Mouse (Mus musculus): ENCODE data around the gene Ssbp1. TPM values are rescaled to one million over a fixed set of nuclear protein-coding genes. Genes with fewer than 3 reads are reported as not detected.

Ssbp1 gene
- polyA plus RNA-seq (2017; shearing (Covaris generic)): 148 TPM

DNA sequence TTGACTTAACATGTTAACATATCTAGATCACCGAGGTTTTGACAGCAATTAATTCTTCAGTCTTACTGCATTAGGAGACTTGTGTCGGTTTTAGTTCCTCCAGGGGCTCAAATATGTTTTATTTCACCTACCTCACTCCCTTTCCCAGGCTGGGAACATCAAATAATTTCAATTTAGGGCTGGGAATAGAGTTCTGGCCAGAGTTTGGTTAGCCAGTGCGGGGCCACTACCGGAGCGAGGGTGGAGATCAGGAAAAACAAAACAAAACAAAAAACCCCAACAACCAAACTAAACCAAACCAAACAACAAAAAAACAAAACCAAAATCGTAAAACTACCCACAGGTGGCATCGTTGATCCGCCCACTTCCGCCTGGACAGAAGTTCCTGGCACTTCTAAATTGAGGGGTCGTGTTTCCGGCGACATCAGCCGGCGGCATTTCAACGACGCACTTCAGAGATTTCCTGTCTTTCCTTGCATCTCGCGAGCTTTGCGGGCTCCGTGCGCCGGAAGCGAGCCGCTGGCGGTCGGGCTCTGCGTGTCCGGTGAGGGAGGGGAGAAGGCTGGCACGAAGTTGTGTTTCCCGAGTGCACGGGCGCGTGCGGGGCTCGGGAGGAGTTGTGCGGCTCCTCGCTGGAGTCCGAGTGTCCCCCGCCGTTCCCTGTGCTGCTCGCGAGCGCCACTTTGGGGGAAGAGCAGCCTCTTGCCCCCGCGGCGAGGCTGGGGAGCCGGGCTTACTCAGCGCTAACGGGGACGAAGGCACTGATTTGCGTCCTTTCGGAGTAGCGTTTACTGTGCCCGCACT lies at the start of gene Ssbp1:
TSS of gene Ssbp1 (plus strand) at position 437 of the 804 bp plus-strand sequence.

DNA sequence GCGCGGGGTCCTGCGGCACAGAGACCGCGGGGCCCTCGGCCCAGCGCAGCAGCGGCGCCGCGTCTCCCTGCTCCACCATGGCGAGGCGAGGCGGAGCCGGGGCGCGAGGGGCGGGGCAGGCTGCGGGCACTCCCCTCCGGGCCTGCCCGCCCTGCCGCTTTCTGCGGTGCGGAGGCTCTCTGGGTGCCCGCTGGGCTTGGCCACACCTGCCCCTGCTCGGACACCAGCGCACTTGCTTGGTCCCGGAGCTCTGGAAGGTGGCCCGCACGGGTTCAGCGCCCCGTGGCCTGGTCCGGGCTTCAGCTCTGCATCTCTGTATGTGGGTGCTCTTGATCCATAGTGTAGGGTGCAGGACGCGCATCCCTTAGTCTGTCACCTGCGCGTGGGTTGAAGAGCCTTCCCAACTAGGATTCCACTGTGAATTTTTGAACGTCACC lies 35.1 kb upstream of the Ssbp1 start, which contains the start of gene E330009J07Rik:
TSS of gene E330009J07Rik (minus strand) at position 89 of the 437 bp plus-strand sequence.

DNA sequence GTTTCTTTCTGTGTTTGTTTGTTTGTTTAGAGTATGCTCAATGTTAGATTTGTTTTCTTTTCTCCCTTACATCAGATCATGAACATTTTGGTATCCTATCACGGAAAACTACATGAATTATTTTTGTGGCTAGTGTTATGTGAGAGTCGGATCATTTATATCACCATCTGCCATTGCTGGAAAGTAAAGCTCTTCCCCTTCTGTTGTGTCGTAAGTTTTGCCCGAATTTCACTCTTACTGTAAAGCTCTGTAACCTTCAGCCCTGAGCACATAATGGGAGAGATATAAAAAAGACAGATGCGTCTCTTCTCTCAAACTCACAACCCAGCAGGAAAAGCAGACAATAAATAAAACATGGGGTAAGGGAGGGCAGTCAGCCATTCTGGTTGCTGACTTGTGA lies 32.2 kb upstream of the Ssbp1 start, which contains the start of gene Wee2:
TSS of gene Wee2 (plus strand) at position 153 of the 400 bp plus-strand sequence.

DNA sequence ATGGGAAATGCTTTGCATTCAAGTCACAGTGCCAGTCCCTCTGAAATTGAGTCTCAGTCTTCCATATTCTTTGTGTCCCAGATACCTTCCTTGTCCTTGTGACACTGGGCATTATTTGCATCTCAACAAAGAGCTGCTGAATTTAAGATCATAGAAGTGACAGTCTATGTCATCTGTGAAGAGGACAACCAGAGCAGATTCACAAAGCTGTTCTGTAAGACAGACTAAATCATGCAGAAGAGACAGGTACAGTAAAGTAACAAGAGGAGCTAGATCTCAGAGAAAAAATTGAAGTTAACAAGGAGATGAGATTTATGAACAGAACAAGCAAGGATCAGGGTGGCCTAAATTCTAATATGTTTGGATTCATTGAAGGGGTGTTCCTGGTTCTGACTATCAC lies 19.8 kb downstream of the Ssbp1 start, which contains the start of gene Tas2r137:
TSS of gene Tas2r137 (plus strand) at position 301 of the 400 bp plus-strand sequence.

DNA sequence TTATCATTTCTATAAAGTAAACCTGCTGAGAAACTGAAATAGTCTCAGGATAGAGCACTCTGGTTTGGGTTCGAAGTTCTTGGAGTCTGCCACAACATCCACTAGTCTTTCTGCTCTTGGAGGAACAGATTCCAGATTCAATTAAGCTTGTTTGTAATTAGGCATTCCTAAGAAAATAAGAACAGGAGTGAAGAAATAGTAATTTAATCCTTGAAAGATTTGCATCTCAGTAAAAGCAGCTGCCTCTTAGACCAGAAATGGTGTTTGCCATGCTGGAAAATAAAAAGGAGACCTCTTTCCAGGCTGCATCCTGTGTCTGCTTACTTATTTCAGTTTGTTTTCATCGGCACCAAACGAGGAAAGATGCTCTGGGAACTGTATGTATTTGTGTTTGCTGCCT lies 22.1 kb downstream of the Ssbp1 start, which contains the start of gene Tas2r108:
TSS of gene Tas2r108 (plus strand) at position 301 of the 400 bp plus-strand sequence.

DNA sequence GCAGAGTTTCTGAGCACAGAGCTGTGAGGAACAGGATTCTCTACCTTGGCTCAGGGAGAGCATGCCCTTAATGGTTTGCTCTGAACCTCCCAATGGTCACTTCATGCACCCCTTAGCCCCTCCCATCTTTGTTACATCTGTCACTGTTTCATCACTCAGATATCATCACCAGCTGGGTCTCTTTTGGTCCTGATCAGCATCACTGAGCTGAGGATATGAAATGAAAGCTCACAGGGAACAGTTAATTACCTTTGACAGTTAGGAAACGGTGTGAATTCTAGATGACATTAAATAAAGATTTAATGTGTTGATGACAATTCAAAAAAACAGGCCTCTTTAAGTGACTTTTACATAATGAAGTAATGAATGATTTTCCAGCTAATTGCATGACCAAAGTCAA lies 48.3 kb downstream of the Ssbp1 start, which contains the start of gene Prss37:
TSS of gene Prss37 (minus strand) at position 101 of the 400 bp plus-strand sequence.

Other genes starting within 250 kb of the Ssbp1 start
- gene Agk, start 146.2 kb upstream of the Ssbp1 start, polyA plus RNA-seq (2017; shearing (Covaris generic)): 55.7 TPM
- gene E330009J07Rik, start 35.2 kb upstream of the Ssbp1 start, polyA plus RNA-seq (2017; shearing (Covaris generic)): 5.1 TPM
- not detected for gene Wee2, start 32.3 kb upstream of the Ssbp1 start, polyA plus RNA-seq (2017; shearing (Covaris generic))
- gene Tas2r137, start 19.9 kb downstream of the Ssbp1 start, polyA plus RNA-seq (2017; shearing (Covaris generic)): not detected
- gene Tas2r108, start 22.2 kb downstream of the Ssbp1 start, polyA plus RNA-seq (2017; shearing (Covaris generic)): not detected
- gene Prss37, start 48.2 kb downstream of the Ssbp1 start, polyA plus RNA-seq (2017; shearing (Covaris generic)): not detected
- not detected for gene Olfr461, start 83.7 kb downstream of the Ssbp1 start, polyA plus RNA-seq (2017; shearing (Covaris generic))
- gene Olfr460, start 98.1 kb downstream of the Ssbp1 start, polyA plus RNA-seq (2017; shearing (Covaris generic)): not detected
- gene Clec5a, start 114.5 kb downstream of the Ssbp1 start, polyA plus RNA-seq (2017; shearing (Covaris generic)): 0.32 TPM
- gene Tas2r138, start 142.0 kb downstream of the Ssbp1 start, polyA plus RNA-seq (2017; shearing (Covaris generic)): not detected
- not detected for gene Mgam, start 157.5 kb downstream of the Ssbp1 start, polyA plus RNA-seq (2017; shearing (Covaris generic))

Measured in CD4-positive, CD25-positive, alpha-beta regulatory T cell, adult 9 weeks (primary cell).